Mouse (Mus musculus): ENCODE measurements around the gene Prmt3.

Gene Prmt3

GRCm38 (mm10) chr7:49778114-49778901 lies at the start of gene Prmt3:
Prmt3 (plus strand) TSS chr7:49778346.
- DNase-seq (ENCODE audit: low spot score): peak; percentile 86

GRCm38 (mm10) chr7:49734342-49734741 lies 43.8 kb upstream of the Prmt3 start:
- DNase-seq (ENCODE audit: low spot score): no peak

- no peak for DNase-seq (ENCODE audit: low spot score)
Observed at GRCm38 (mm10) chr7:49739448-49739847, 38.7 kb upstream of the Prmt3 start.

GRCm38 (mm10) chr7:49741474-49741873 lies 36.7 kb upstream of the Prmt3 start:
- DNase-seq (ENCODE audit: low spot score): no peak

- DNase-seq (ENCODE audit: low spot score): no peak
Observed at GRCm38 (mm10) chr7:49741923-49742322, 36.2 kb upstream of the Prmt3 start.

GRCm38 (mm10) chr7:49751148-49751547 lies 27.0 kb upstream of the Prmt3 start:
- peak; percentile 57 for DNase-seq (ENCODE audit: low spot score)

- peak; percentile 52 for DNase-seq (ENCODE audit: low spot score)
Observed at GRCm38 (mm10) chr7:49752730-49753506, 25.2 kb upstream of the Prmt3 start.

- DNase-seq (ENCODE audit: low spot score): peak; percentile 58
Observed at GRCm38 (mm10) chr7:49754767-49755166, 23.4 kb upstream of the Prmt3 start.

GRCm38 (mm10) chr7:49758934-49759571 lies 19.1 kb upstream of the Prmt3 start, which contains the start of gene Htatip2:
Htatip2 (plus strand) TSS chr7:49759115.
- DNase-seq (ENCODE audit: low spot score): no peak

- peak; percentile 55 for DNase-seq (ENCODE audit: low spot score)
Observed at GRCm38 (mm10) chr7:49762605-49763004, 15.5 kb upstream of the Prmt3 start.

GRCm38 (mm10) chr7:49764011-49764716 lies 14.0 kb upstream of the Prmt3 start:
- peak; percentile 29 for DNase-seq (ENCODE audit: low spot score)

- DNase-seq (ENCODE audit: low spot score): no peak
Observed at GRCm38 (mm10) chr7:49766166-49766565, 12.0 kb upstream of the Prmt3 start.

GRCm38 (mm10) chr7:49768509-49768908 lies 9.6 kb upstream of the Prmt3 start:
- no peak for DNase-seq (ENCODE audit: low spot score)

GRCm38 (mm10) chr7:49774396-49774795 lies 3.8 kb upstream of the Prmt3 start:
- no peak for DNase-seq (ENCODE audit: low spot score)

- DNase-seq (ENCODE audit: low spot score): no peak
Observed at GRCm38 (mm10) chr7:49777585-49777984, 561 bp upstream of the Prmt3 start.

GRCm38 (mm10) chr7:49778904-49779615 lies 914 bp downstream of the Prmt3 start:
- no peak for DNase-seq (ENCODE audit: low spot score)

GRCm38 (mm10) chr7:49783017-49783416 lies 4.9 kb downstream of the Prmt3 start:
- no peak for DNase-seq (ENCODE audit: low spot score)

GRCm38 (mm10) chr7:49785141-49785540 lies 7.0 kb downstream of the Prmt3 start:
- DNase-seq (ENCODE audit: low spot score): no peak

GRCm38 (mm10) chr7:49786618-49787382 lies 8.7 kb downstream of the Prmt3 start:
- DNase-seq (ENCODE audit: low spot score): peak; percentile 52

GRCm38 (mm10) chr7:49787383-49787645 lies 9.2 kb downstream of the Prmt3 start:
- no peak for DNase-seq (ENCODE audit: low spot score)

- DNase-seq (ENCODE audit: low spot score): no peak
Observed at GRCm38 (mm10) chr7:49794304-49794703, 16.2 kb downstream of the Prmt3 start.

Data from adipocyte (in vitro differentiated cells).